Comparison of ENCODE assay signal across 8 mouse cellular contexts in genomic region chr10:80679556-80680259, GRCm38 (mm10). TPM values are rescaled to one million over a fixed set of nuclear protein-coding genes. Genes with fewer than 3 reads are reported as not detected.
DNase-seq lines count a peak whose midpoint lies in the region; ATAC-seq lines count a peak whose summit lies in the region.

No protein-coding gene starts in this region.

- ATAC-seq in megakaryocyte, adult 5-6 weeks (ENCODE audit: poor library complexity, severe bottlenecking): no peak
- ATAC-seq in hindbrain, embryonic 13.5 days (ENCODE audit: low FRiP score): no peak
- no peak for ATAC-seq in midbrain, embryonic 16.5 days
- no peak for ATAC-seq in CD4-positive, CD25-positive, alpha-beta regulatory T cell, adult 4 months

- 0 out of 2 replicates have a peak overlapping the region, but pooled peaks have one; percentile 13 for H3K9ac ChIP-seq in hindbrain, embryonic 13.5 days
- H3K9ac ChIP-seq in midbrain, embryonic 16.5 days (ENCODE audit: low read depth, low read length): no peak overlapping the region

- H3K4me1 ChIP-seq in megakaryocyte, embryonic 14.5 days: peaks cover 76% of the 10 kb centered on the region
- H3K4me1 ChIP-seq in hindbrain, embryonic 13.5 days (replicated peaks): peaks cover 40% of the 10 kb centered on the region
- H3K4me1 ChIP-seq in midbrain, embryonic 16.5 days (ENCODE audit: control insufficient read depth, insufficient read depth, low read length): peaks cover 23% of the 10 kb centered on the region

- no peak overlapping the region for H3K4me2 ChIP-seq in hindbrain, embryonic 13.5 days
- no peak overlapping the region for H3K4me2 ChIP-seq in midbrain, embryonic 16.5 days (ENCODE audit: low read length)

- H3K36me3 ChIP-seq in megakaryocyte, embryonic 14.5 days (replicated peaks; ENCODE audit: low read length): peaks cover 31% of the 10 kb centered on the region
- peaks cover 17% of the 10 kb centered on the region for H3K36me3 ChIP-seq in hindbrain, embryonic 13.5 days
- H3K36me3 ChIP-seq in midbrain, embryonic 16.5 days (ENCODE audit: control insufficient read depth, insufficient read depth, low read length): peaks cover 3% of the 10 kb centered on the region; the same call in 1 of the 2 replicates

- peak; percentile 65 for DNase-seq in cerebellum, adult 11-12 months
- no peak for DNase-seq in cerebellum, adult 8-10 months
- no peak for DNase-seq in layer of hippocampus, adult 18-20 months (ENCODE audit: low spot score in 2 of 2)

- H3K9me3 ChIP-seq in megakaryocyte, embryonic 14.5 days: no peaks in the 10 kb centered on the region
- no peaks in the 10 kb centered on the region for H3K9me3 ChIP-seq in hindbrain, embryonic 13.5 days
- no peaks in the 10 kb centered on the region for H3K9me3 ChIP-seq in midbrain, embryonic 16.5 days (replicated peaks; ENCODE audit: control insufficient read depth, low read length, poor library complexity, severe bottlenecking)

- H3K27me3 ChIP-seq in megakaryocyte, embryonic 14.5 days (replicated peaks): no peaks in the 10 kb centered on the region
- no peaks in the 10 kb centered on the region for H3K27me3 ChIP-seq in hindbrain, embryonic 13.5 days
- H3K27me3 ChIP-seq in midbrain, embryonic 16.5 days (ENCODE audit: control insufficient read depth, insufficient read depth, low read depth, low read length): no peaks in the 10 kb centered on the region

- H3K27ac ChIP-seq in hindbrain, embryonic 13.5 days: peak overlapping the region; percentile 98
- H3K27ac ChIP-seq in midbrain, embryonic 16.5 days (ENCODE audit: low read length): peak overlapping the region; percentile 10; the same call in 1 of the 2 replicates

- H3K4me3 ChIP-seq in megakaryocyte, embryonic 14.5 days (replicated peaks): peak overlapping the region; percentile 98
- H3K4me3 ChIP-seq in hindbrain, embryonic 13.5 days: no peak overlapping the region
- H3K4me3 ChIP-seq in midbrain, embryonic 16.5 days (ENCODE audit: low read depth, low read length): no peak overlapping the region

- WGBS in hindbrain, embryonic 13.5 days: 68% methylated on average over 9 of the region's 9 CpGs
- 53% methylated on average over 9 of the region's 9 CpGs for WGBS in midbrain, embryonic 16.5 days

RNA-seq across cellular contexts. Expression of gene Mknk2, which starts 1.8 kb away (rescaled TPM):
- polyA plus RNA-seq in megakaryocyte, embryonic 14.5 days (2012; ENCODE audit: insufficient read depth, low replicate concordance): 472 and 996 TPM in 2 replicates
- 53.5 and 61.1 TPM in 2 replicates for total RNA-seq in megakaryocyte, adult 5-6 weeks (2015)
- total RNA-seq in megakaryocyte, adult 5-6 weeks (2017): 63.3 and 74.8 TPM in 2 replicates
- polyA plus RNA-seq in hindbrain, embryonic 13.5 days (2015; fragmentation: Nextera tagmentation; extraction: Ambion mirVana): 55.4 and 56.2 TPM in 2 replicates
- 43.7 and 49.1 TPM in 2 replicates for polyA plus RNA-seq in midbrain, embryonic 16.5 days (2015; fragmentation: Nextera tagmentation; extraction: Ambion mirVana)
- 10 to 100 TPM; 44.7 to 46.1 TPM for total RNA-seq in layer of hippocampus, adult 18-20 months (2021)
- polyA plus RNA-seq in CD4-positive, CD25-positive, alpha-beta regulatory T cell, adult 4 months (2017; shearing (Covaris generic)): 10 to 100 TPM; 37.3 to 51.7 TPM

RNA-seq across cellular contexts. Expression of gene Mob3a, which starts 22.1 kb away (rescaled TPM):
- polyA plus RNA-seq in megakaryocyte, embryonic 14.5 days (2012; ENCODE audit: insufficient read depth, low replicate concordance): 61.8 and 135 TPM in 2 replicates
- total RNA-seq in megakaryocyte, adult 5-6 weeks (2015): 61.8 and 72.0 TPM in 2 replicates
- total RNA-seq in megakaryocyte, adult 5-6 weeks (2017): 65.0 and 77.3 TPM in 2 replicates
- 51.8 and 56.8 TPM in 2 replicates for polyA plus RNA-seq in hindbrain, embryonic 13.5 days (2015; fragmentation: Nextera tagmentation; extraction: Ambion mirVana)
- polyA plus RNA-seq in midbrain, embryonic 16.5 days (2015; fragmentation: Nextera tagmentation; extraction: Ambion mirVana): 61.4 and 64.3 TPM in 2 replicates
- 10 to 100 TPM; 13.2 to 13.5 TPM for total RNA-seq in layer of hippocampus, adult 18-20 months (2021)
- polyA plus RNA-seq in CD4-positive, CD25-positive, alpha-beta regulatory T cell, adult 4 months (2017; shearing (Covaris generic)): 100 to 1,000 TPM; 265 to 359 TPM

RNA-seq across cellular contexts. Expression of gene Izumo4, which starts 22.3 kb away (rescaled TPM):
- polyA plus RNA-seq in megakaryocyte, embryonic 14.5 days (2012; ENCODE audit: insufficient read depth, low replicate concordance): 19.4 and 27.8 TPM in 2 replicates
- total RNA-seq in megakaryocyte, adult 5-6 weeks (2015): 11.3 and 14.2 TPM in 2 replicates
- 4.4 and 6.6 TPM in 2 replicates for total RNA-seq in megakaryocyte, adult 5-6 weeks (2017)
- 36.4 and 42.8 TPM in 2 replicates for polyA plus RNA-seq in hindbrain, embryonic 13.5 days (2015; fragmentation: Nextera tagmentation; extraction: Ambion mirVana)
- 44.9 and 49.5 TPM in 2 replicates for polyA plus RNA-seq in midbrain, embryonic 16.5 days (2015; fragmentation: Nextera tagmentation; extraction: Ambion mirVana)
- total RNA-seq in layer of hippocampus, adult 18-20 months (2021): 10 to 100 TPM; 52.5 to 54.7 TPM
- 100 to 1,000 TPM in 1 of 2 experiments, 10 to 100 TPM in 1; 89.2 to 116 TPM for polyA plus RNA-seq in CD4-positive, CD25-positive, alpha-beta regulatory T cell, adult 4 months (2017; shearing (Covaris generic))

RNA-seq across cellular contexts. Expression of gene Btbd2, which starts 22.8 kb away (rescaled TPM):
- polyA plus RNA-seq in megakaryocyte, embryonic 14.5 days (2012; ENCODE audit: insufficient read depth, low replicate concordance): 91.6 and 121 TPM in 2 replicates
- total RNA-seq in megakaryocyte, adult 5-6 weeks (2015): 8.4 and 10.3 TPM in 2 replicates
- 16.5 and 30.1 TPM in 2 replicates for total RNA-seq in megakaryocyte, adult 5-6 weeks (2017)
- 75.7 and 77.8 TPM in 2 replicates for polyA plus RNA-seq in hindbrain, embryonic 13.5 days (2015; fragmentation: Nextera tagmentation; extraction: Ambion mirVana)
- 71.8 and 73.5 TPM in 2 replicates for polyA plus RNA-seq in midbrain, embryonic 16.5 days (2015; fragmentation: Nextera tagmentation; extraction: Ambion mirVana)
- 100 to 1,000 TPM; 110 to 114 TPM for total RNA-seq in layer of hippocampus, adult 18-20 months (2021)
- polyA plus RNA-seq in CD4-positive, CD25-positive, alpha-beta regulatory T cell, adult 4 months (2017; shearing (Covaris generic)): 1 to 10 TPM; 7.2 to 7.3 TPM

RNA-seq across cellular contexts. Expression of gene Csnk1g2, which starts 57.1 kb away (rescaled TPM):
- 476 and 617 TPM in 2 replicates for polyA plus RNA-seq in megakaryocyte, embryonic 14.5 days (2012; ENCODE audit: insufficient read depth, low replicate concordance)
- 34.5 and 46.0 TPM in 2 replicates for total RNA-seq in megakaryocyte, adult 5-6 weeks (2015)
- total RNA-seq in megakaryocyte, adult 5-6 weeks (2017): 127 and 144 TPM in 2 replicates
- 98.5 and 102 TPM in 2 replicates for polyA plus RNA-seq in hindbrain, embryonic 13.5 days (2015; fragmentation: Nextera tagmentation; extraction: Ambion mirVana)
- 79.9 and 96.8 TPM in 2 replicates for polyA plus RNA-seq in midbrain, embryonic 16.5 days (2015; fragmentation: Nextera tagmentation; extraction: Ambion mirVana)
- total RNA-seq in layer of hippocampus, adult 18-20 months (2021): 100 to 1,000 TPM; 230 to 247 TPM
- 10 to 100 TPM in 1 of 2 experiments, 1 to 10 TPM in 1; 6.9 to 12.8 TPM for polyA plus RNA-seq in CD4-positive, CD25-positive, alpha-beta regulatory T cell, adult 4 months (2017; shearing (Covaris generic))
